Mouse (Mus musculus): ENCODE measurements around the gene Ube2o. TPM values are rescaled to one million over a fixed set of nuclear protein-coding genes. Genes with fewer than 3 reads are reported as not detected.
A peak's percentile ranks its signal among the peaks of the same experiment; 100 is the strongest.

Ube2o gene
- polyA plus RNA-seq, 1 experiment from 2014 or later: 3.7 TPM

DNA sequence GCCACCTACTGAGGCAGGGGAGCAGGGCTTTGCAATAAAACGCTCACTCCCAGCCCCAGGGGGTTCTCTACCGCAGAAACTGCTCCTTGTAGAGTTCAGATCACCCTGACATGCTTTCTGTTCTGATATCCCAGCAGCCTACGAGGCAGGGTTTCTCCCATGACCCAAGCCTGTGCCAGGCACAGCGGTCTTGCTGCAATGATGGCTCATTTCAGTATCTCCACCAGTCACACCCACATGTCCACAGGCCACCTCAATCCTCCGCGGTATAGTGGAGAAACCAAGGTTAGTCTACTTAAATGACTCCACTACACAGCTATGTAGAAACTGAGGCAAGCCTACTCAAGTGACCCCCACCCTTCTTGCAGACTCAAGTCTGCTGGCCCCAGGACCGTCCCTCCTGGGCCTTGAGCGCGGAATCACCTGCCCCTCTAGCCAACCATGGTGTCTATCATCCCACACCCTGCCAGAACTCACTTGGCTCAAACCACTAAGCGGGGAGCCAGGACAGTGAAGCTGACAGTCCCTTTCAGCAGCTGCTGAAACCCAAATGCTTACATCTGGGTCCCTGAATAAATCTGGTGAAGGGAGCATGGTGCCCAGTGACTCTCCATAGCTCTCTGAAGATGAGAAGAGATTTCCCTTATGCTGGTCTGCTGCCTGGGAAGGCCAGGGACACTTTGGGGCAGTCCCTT is 39.5 kb upstream of the Ube2o start:
- ATAC-seq: no peak
- Histone ChIP-seq H3K4me2 (replicated peaks; ENCODE audit: low read depth) (peak overlapping the region; percentile 21), H3K27me3 (replicated peaks; ENCODE audit: control insufficient read depth, insufficient read depth, low read length) (no peaks in the 10 kb centered on the region), H3K4me1 (replicated peaks; ENCODE audit: control insufficient read depth, insufficient read depth, low read length) (peaks cover 30% of the 10 kb centered on the region), H3K4me3 (ENCODE audit: low read depth, low read length) (no peak overlapping the region), H3K27ac (ENCODE audit: low read depth, low read length) (peak overlapping the region; percentile 0; the same call in 1 of the 2 replicates), H3K9ac (ENCODE audit: low read depth, low read length) (0 out of 2 replicates have a peak overlapping the region, but pooled peaks have one; percentile 13), H3K9me3 (ENCODE audit: control insufficient read depth) (no peaks in the 10 kb centered on the region), H3K36me3 (ENCODE audit: control insufficient read depth, insufficient read depth) (no peaks in the 10 kb centered on the region)
- 68% methylated on average over 10 of the region's 10 CpGs for WGBS
- TF ChIP-seq CTCF (IDR thresholded peaks at IDR 0.05; ENCODE audit: low read depth): no peak

DNA sequence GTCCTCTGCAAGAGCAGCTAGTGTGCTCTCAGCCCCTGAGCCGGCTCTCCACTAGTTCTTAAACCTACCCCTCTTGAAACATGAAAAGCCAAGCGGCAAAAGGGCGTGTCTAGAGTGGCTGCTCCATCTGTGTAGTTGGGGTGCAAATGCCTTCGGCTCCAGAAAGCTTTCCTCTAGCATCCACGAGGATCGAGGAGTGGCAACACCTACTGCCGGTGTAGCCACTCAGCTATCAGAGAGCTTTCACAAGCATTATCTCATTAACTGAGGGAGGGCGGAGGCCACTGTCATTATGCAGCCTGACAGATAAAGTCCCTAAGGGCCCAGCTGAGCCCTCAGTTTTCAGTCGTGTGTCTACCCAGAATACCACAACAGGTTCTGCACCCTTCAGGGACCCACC is 38.8 kb upstream of the Ube2o start:
- H3K4me2 ChIP-seq (replicated peaks; ENCODE audit: low read depth): peak overlapping the region; percentile 21; the same call in 1 of the 2 replicates
- no peaks in the 10 kb centered on the region for H3K27me3 ChIP-seq (replicated peaks; ENCODE audit: control insufficient read depth, insufficient read depth, low read length)
- no peak overlapping the region for H3K4me3 ChIP-seq (ENCODE audit: low read depth, low read length)
- H3K9me3 ChIP-seq (ENCODE audit: control insufficient read depth): no peaks in the 10 kb centered on the region
- TF ChIP-seq CTCF (IDR thresholded peaks at IDR 0.05; ENCODE audit: low read depth): no peak
- H3K4me1 ChIP-seq (replicated peaks; ENCODE audit: control insufficient read depth, insufficient read depth, low read length): peaks cover 30% of the 10 kb centered on the region
- no peaks in the 10 kb centered on the region for H3K36me3 ChIP-seq (ENCODE audit: control insufficient read depth, insufficient read depth)
- 0 out of 2 replicates have a peak overlapping the region, but pooled peaks have one; percentile 13 for H3K9ac ChIP-seq (ENCODE audit: low read depth, low read length)
- no peak for ATAC-seq
- WGBS: 25% methylated on average over 9 of the region's 9 CpGs
- H3K27ac ChIP-seq (ENCODE audit: low read depth, low read length): 0 out of 2 replicates have a peak overlapping the region, but pooled peaks have one; percentile 0

DNA sequence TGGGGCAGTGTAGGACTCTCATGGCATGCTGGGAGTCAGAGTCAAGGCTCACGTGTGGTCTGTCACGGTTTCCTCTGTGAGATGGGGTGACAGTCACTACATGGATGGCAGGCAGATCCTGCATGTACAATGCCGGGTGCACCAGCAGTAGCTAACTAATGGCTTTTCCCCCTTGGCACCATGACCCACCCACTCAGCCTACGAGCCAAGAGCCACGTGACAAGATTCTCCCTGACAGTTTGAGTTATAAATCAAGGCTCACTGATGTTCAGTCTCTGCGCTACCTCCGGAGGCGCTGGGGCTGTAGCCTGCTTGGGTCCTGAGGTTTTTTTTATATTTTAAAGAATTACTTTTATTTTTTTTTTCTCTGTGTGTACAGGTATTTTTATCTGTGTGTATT is 38.3 kb upstream of the Ube2o start:
- Histone ChIP-seq H3K27me3 (replicated peaks; ENCODE audit: control insufficient read depth, insufficient read depth, low read length) (no peaks in the 10 kb centered on the region), H3K36me3 (ENCODE audit: control insufficient read depth, insufficient read depth) (no peaks in the 10 kb centered on the region), H3K4me1 (replicated peaks; ENCODE audit: control insufficient read depth, insufficient read depth, low read length) (peaks cover 35% of the 10 kb centered on the region), H3K4me3 (ENCODE audit: low read depth, low read length) (no peak overlapping the region), H3K27ac (ENCODE audit: low read depth, low read length) (no peak overlapping the region), H3K9me3 (ENCODE audit: control insufficient read depth) (no peaks in the 10 kb centered on the region), H3K4me2 (replicated peaks; ENCODE audit: low read depth) (no peak overlapping the region), H3K9ac (ENCODE audit: low read depth, low read length) (no peak overlapping the region)
- no peak for TF ChIP-seq CTCF (IDR thresholded peaks at IDR 0.05; ENCODE audit: low read depth)
- 51% methylated on average over 8 of the region's 8 CpGs for WGBS
- ATAC-seq: no peak

DNA sequence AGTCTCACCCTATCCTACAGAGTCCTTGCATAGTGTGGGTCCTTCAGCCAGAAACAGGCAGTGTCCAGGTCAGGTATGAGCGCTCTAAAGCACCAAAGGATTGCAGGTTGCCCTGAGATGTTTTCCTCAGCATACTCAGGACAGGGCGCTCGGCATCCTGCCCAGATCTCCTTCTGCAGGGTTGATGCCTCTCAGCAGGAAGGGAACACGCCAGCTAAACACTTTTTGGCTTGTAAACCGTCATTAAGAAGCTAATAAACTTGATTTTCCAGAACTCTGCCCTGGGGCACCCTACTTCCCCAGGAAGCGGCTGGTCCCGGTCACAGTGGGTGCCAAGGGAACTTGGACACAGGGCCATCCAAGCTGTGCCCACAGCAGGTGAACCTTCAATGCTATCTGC is 37.9 kb upstream of the Ube2o start:
- no peak for ATAC-seq
- no peaks in the 10 kb centered on the region for H3K9me3 ChIP-seq (ENCODE audit: control insufficient read depth)
- no peaks in the 10 kb centered on the region for H3K36me3 ChIP-seq (ENCODE audit: control insufficient read depth, insufficient read depth)
- no peak overlapping the region for H3K4me3 ChIP-seq (ENCODE audit: low read depth, low read length)
- H3K4me1 ChIP-seq (replicated peaks; ENCODE audit: control insufficient read depth, insufficient read depth, low read length): peaks cover 36% of the 10 kb centered on the region
- no peak overlapping the region for H3K27ac ChIP-seq (ENCODE audit: low read depth, low read length)
- no peak overlapping the region for H3K9ac ChIP-seq (ENCODE audit: low read depth, low read length)
- WGBS: 66% methylated on average over 7 of the region's 7 CpGs
- H3K4me2 ChIP-seq (replicated peaks; ENCODE audit: low read depth): no peak overlapping the region
- TF ChIP-seq CTCF (IDR thresholded peaks at IDR 0.05; ENCODE audit: low read depth): no peak
- no peaks in the 10 kb centered on the region for H3K27me3 ChIP-seq (replicated peaks; ENCODE audit: control insufficient read depth, insufficient read depth, low read length)

DNA sequence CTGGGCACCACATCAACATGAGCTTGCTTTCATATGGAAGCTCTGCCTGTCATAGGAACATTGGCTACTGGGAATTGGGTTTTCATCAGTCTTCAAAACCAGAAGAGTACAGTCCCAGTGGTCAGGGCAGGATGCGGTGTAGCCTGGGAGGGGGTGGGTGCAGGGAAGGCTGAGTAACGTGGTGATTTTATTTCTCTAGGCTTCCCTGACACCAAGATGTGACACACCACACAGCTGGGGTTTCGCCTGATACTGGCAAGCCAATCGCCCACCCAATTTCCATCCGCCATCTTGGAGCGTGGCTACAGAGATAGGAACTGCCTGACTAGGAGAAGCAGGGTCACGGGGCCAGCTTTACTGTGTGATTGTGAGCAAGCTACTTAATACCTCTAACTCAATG is 37.4 kb upstream of the Ube2o start:
- no peak overlapping the region for H3K27ac ChIP-seq (ENCODE audit: low read depth, low read length)
- no peak overlapping the region for H3K4me3 ChIP-seq (ENCODE audit: low read depth, low read length)
- TF ChIP-seq CTCF (IDR thresholded peaks at IDR 0.05; ENCODE audit: low read depth): no peak
- no peaks in the 10 kb centered on the region for H3K9me3 ChIP-seq (ENCODE audit: control insufficient read depth)
- no peak for ATAC-seq
- H3K4me2 ChIP-seq (replicated peaks; ENCODE audit: low read depth): no peak overlapping the region
- no peak overlapping the region for H3K9ac ChIP-seq (ENCODE audit: low read depth, low read length)
- no peaks in the 10 kb centered on the region for H3K27me3 ChIP-seq (replicated peaks; ENCODE audit: control insufficient read depth, insufficient read depth, low read length)
- peaks cover 36% of the 10 kb centered on the region for H3K4me1 ChIP-seq (replicated peaks; ENCODE audit: control insufficient read depth, insufficient read depth, low read length)
- WGBS: 95% methylated on average over 7 of the region's 7 CpGs
- H3K36me3 ChIP-seq (ENCODE audit: control insufficient read depth, insufficient read depth): no peaks in the 10 kb centered on the region

DNA sequence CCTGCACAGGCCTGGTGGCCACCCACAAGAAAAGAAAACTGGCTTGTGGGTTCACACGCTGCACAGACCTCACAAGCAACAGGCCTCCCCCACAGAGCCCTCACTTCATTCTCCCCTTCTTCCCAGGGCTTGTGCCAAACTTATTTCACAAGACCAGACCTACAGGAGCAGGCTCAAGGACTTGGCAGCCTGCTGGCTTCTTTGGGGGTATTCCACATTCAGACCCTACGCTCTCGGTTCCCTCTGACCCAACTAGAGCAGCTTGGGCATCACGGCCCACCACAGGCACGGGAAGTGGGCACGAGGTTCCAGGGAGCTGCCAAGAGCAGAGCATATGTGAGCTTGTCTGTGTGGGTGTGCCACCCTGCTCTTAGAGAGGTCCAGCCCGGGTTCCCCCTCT is 36.4 kb upstream of the Ube2o start:
- H3K27ac ChIP-seq (ENCODE audit: low read depth, low read length): no peak overlapping the region
- 84% methylated on average over 7 of the region's 7 CpGs for WGBS
- ATAC-seq: no peak
- no peak overlapping the region for H3K4me2 ChIP-seq (replicated peaks; ENCODE audit: low read depth)
- no peaks in the 10 kb centered on the region for H3K9me3 ChIP-seq (ENCODE audit: control insufficient read depth)
- H3K27me3 ChIP-seq (replicated peaks; ENCODE audit: control insufficient read depth, insufficient read depth, low read length): no peaks in the 10 kb centered on the region
- H3K9ac ChIP-seq (ENCODE audit: low read depth, low read length): no peak overlapping the region
- H3K4me3 ChIP-seq (ENCODE audit: low read depth, low read length): no peak overlapping the region
- H3K4me1 ChIP-seq (replicated peaks; ENCODE audit: control insufficient read depth, insufficient read depth, low read length): peaks cover 35% of the 10 kb centered on the region
- no peaks in the 10 kb centered on the region for H3K36me3 ChIP-seq (ENCODE audit: control insufficient read depth, insufficient read depth)
- no peak for TF ChIP-seq CTCF (IDR thresholded peaks at IDR 0.05; ENCODE audit: low read depth)
